Comparison of ENCODE assay signal across 8 mouse cellular contexts in the genomic region with DNA sequence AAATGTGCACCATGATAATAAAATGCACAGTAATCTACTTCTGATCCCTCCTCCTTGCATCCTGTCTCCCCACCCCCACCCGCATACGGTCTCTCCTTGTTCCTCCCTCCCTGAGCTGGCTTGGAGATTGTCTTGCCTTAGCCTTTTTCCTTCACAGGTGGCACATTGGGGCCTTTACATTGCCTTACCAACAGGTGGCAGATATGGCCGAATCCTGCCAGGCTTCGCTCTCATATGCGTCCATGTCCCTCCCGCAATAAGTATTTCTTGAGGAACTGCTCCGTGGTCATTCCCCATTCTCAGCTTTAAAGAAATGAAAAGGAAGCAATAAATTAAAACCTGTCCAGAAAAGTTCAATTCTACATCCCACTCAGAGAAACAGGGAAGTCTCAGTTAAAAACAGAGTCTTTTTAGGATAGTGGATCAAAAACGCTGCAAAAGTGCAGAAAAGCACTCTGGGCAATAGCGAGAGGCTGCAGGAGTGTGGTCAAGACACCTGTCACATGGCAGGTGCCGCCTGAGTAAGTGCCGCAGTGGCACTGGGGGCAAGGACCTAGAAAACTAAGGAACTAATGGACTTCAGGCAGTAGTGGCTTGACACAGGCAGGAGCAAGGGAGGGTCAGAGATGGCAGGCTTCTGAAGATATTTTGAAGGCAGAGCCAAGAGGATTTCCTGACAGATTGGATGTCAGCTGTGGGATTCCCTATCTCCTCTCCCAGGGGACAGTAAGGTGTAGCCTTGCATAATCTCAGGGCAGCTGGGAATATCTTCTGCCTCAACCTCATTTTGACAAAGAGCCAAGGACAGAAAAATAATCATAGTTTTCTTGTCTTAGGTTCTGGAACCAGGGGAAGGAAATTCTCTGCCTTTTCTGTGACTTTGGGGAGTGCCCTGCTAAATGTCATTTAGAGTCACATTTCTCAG. TPM values are rescaled to one million over a fixed set of nuclear protein-coding genes. Genes with fewer than 3 reads are reported as not detected.
DNase-seq lines count a peak whose midpoint lies in the region; TF ChIP-seq lines count a peak whose summit lies in the region.
"Had no signal": no experiment of that assay in that cellular context is flagged by ENCODE, and none has a peak within 500 bp of the region (broad histone marks: within the 10 kb centered on the region; RNA-seq: fewer than 3 reads in every experiment).

No protein-coding gene starts in this region.

- intact Hi-C loops in heart, postnatal 36 days (cut with DNase I), result loop anchor here (2.0 kb wide), 2 partner anchors 94 to 298 kb away; a partner anchor contains a TSS

- WGBS in lung, adult 2 months, result 34% methylated on average over 11 of the region's 11 CpGs

- peak; percentile 33 to 45 for DNase-seq in right cerebral cortex, adult 2 months (ENCODE audit: low spot score in 2 of 2)
- no peak for DNase-seq in right cerebral cortex, adult 18-20 months
- peak; percentile 66 for DNase-seq in cerebellum, adult 9-10 months
- DNase-seq in heart, postnatal 36 days, result peak; percentile 28 to 72
- no peak for DNase-seq in lung, adult 2 months
- peak; percentile 57 for DNase-seq in thymus, postnatal 4 days
- no peak for DNase-seq in spleen, postnatal 36 days (ENCODE audit: low spot score in 2 of 2)

- peaks cover 37% of the 10 kb centered on the region for H3K4me1 ChIP-seq in lung, adult 2 months (ENCODE audit: control insufficient read depth, insufficient read depth, low read length)

- no peak overlapping the region for H3K4me3 ChIP-seq in lung, adult 2 months (replicated peaks; ENCODE audit: extremely low read depth, low read depth, low read length)
- H3K4me3 ChIP-seq: embryonic facial prominence, embryonic 12.5 days had no signal

- TF ChIP-seq CTCF in lung, adult 2 months (IDR thresholded peaks at IDR 0.05; ENCODE audit: insufficient read depth, low read length), result peak; percentile 55; the same call in 1 of the 2 replicates

- no peak for TF ChIP-seq POLR2A in lung, adult 2 months (IDR thresholded peaks at IDR 0.05; ENCODE audit: borderline replicate concordance, extremely low read depth, low read depth, low read length)

RNA-seq across cellular contexts. Expression of a gene that starts 43.0 kb away (rescaled TPM):
- total RNA-seq in heart, postnatal 36 days (2021), result not detected
- polyA plus RNA-seq in lung, adult 2 months (2012; rRNA removed), result not detected in 2 replicates

Comparison
In these comparisons a context has a peak if more than half of its experiments do, and no peak if none do; other contexts are left out.
1. DNase-seq: peak in right cerebral cortex, adult 2 months (2 of 2), cerebellum, adult 9-10 months (single experiment), heart, postnatal 36 days (2 of 2) and thymus, postnatal 4 days (single experiment); none in right cerebral cortex, adult 18-20 months (single experiment), lung, adult 2 months (single experiment) and spleen, postnatal 36 days (0 of 2).